Mouse (Mus musculus) stomach, embryonic 16.5 days (tissue): ENCODE results near the gene Gm14496. TPM values are rescaled to one million over a fixed set of nuclear protein-coding genes. Genes with fewer than 3 reads are reported as not detected.
"Not testable (repeated sequence)": the region's sequence is repeated elsewhere in the genome, so short reads cannot be mapped to it uniquely, and the experiment has no call there.

Experiments
- ATAC-seq: fragments of 200-750 bp; cut with Nextera tagmentation; 2 replicates; pipeline ENCODE4 v1.8.0; 2017; ENCODE audit warnings: moderate number of reproducible peaks, moderate TSS enrichment; ENCODE audit not compliant: insufficient read depth, low FRiP score
- H3K27ac ChIP-seq: fragments of 300-500 bp; sonication (generic); 2 replicates; pipeline ENCODE4 v1.5.1; 2014; ENCODE audit warnings: low read length
- H3K27me3 ChIP-seq: fragments of 300-500 bp; sonication (generic); 2 replicates; pipeline ENCODE4 v1.6.1; 2014; ENCODE audit warnings: low read length, control low read depth, mixed read lengths; ENCODE audit not compliant: control insufficient read depth, insufficient read depth
- H3K36me3 ChIP-seq: fragments of 300-500 bp; sonication (generic); 2 replicates; pipeline ENCODE4 v1.6.1; 2014; ENCODE audit warnings: low read length; ENCODE audit not compliant: control insufficient read depth, insufficient read depth
- H3K4me1 ChIP-seq: fragments of 300-500 bp; sonication (generic); 2 replicates; pipeline ENCODE4 v1.6.1; 2014; ENCODE audit warnings: low read length, control low read depth, mixed read lengths; ENCODE audit not compliant: control insufficient read depth, insufficient read depth
- H3K4me2 ChIP-seq: fragments of 300-500 bp; sonication (generic); 2 replicates; pipeline ENCODE4 v1.6.1; 2014; ENCODE audit warnings: low read depth, low read length, mixed read lengths
- H3K4me3 ChIP-seq: fragments of 300-500 bp; sonication (generic); replicated peaks from 2 replicates; pipeline ENCODE4 v1.5.1; 2014; ENCODE audit warnings: mild to moderate bottlenecking, low read length
- H3K9ac ChIP-seq: fragments of 300-500 bp; sonication (generic); 2 replicates; pipeline ENCODE4 v1.6.1; 2014; ENCODE audit warnings: low read length
- H3K9me3 ChIP-seq: fragments of 300-500 bp; sonication (generic); replicated peaks from 2 replicates; pipeline ENCODE4 v1.6.1; 2016; ENCODE audit warnings: low read length, control low read depth; ENCODE audit not compliant: control insufficient read depth
- WGBS: fragments of 180-500 bp; shearing (Covaris S2); extraction: QIAGEN DNeasy Blood & Tissue Kit; methylation state at CpG from one replicate; pipeline ENCODE4 v1.1.7; 2014; 5-methylcytosine and 5-hydroxymethylcytosine counted together
- polyA plus RNA-seq: library from polyadenylated mRNA; unstranded; fragments of >200 nt; fragmentation: Nextera tagmentation; extraction: Ambion mirVana; gene quantifications from 2 replicates; pipeline ENCODE4 v1.2.1, GENCODE M21; 2015

The Gm14496 gene
- polyA plus RNA-seq = not detected in 2 replicates

GRCm38 (mm10) chr2:181990829-181991228, at the start of gene Gm14496:
Gm14496 (plus strand) TSS chr2:181991129.
- Histone ChIP-seq H3K36me3 (no peaks in the 10 kb centered on the region), H3K4me1 (no peaks in the 10 kb centered on the region), H3K9me3 (no peaks in the 10 kb centered on the region), H3K4me2 (no peak within 1 kb of the TSS), H3K27ac (no peak within 1 kb of the TSS), H3K27me3 (no peaks in the 10 kb centered on the region), H3K4me3 (no peak within 1 kb of the TSS), H3K9ac (no peak within 1 kb of the TSS)
- ATAC-seq = no peak
- 75% methylated on average over 3 of the region's 3 CpGs for WGBS

GRCm38 (mm10) chr2:181952747-181953680, 37.9 kb upstream of the Gm14496 start:
- WGBS = 20% methylated on average over 21 of the region's 21 CpGs
- ATAC-seq = peak; percentile 53
- not testable (repeated sequence) for H3K9me3 ChIP-seq, H3K36me3 ChIP-seq, H3K27me3 ChIP-seq, H3K4me1 ChIP-seq, H3K9ac ChIP-seq
- Histone ChIP-seq H3K4me3 (peak overlapping the region; percentile 32), H3K27ac (peak overlapping the region; percentile 41; the same call in 1 of the 2 replicates), H3K4me2 (peak overlapping the region; percentile 39)

DNA sequence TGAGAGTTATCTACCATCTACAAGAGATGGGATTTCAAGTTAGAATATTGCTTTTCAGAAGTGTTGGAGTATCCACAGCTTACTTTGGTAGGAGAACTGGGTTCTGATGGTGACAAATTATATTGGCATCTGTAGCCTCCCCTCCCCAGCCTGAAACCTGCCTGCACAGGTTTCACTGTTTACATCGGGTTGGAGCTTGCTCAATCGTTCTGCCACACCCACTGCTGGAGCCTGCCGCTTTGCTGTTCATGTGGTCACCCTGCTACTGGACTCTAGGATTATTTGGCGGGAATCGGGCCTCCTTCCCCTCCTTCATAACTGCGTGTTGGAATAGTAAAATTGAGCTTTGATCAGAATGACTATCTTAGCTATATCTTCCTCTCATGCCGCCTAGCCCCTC, 22.5 kb upstream of the Gm14496 start:
- Histone ChIP-seq H3K4me1 (no peaks in the 10 kb centered on the region), H3K27ac (no peak overlapping the region), H3K9me3 (no peaks in the 10 kb centered on the region), H3K9ac (no peak overlapping the region), H3K4me3 (no peak overlapping the region), H3K4me2 (no peak overlapping the region), H3K36me3 (no peaks in the 10 kb centered on the region), H3K27me3 (no peaks in the 10 kb centered on the region)
- 63% methylated on average over 7 of the region's 7 CpGs for WGBS
- no peak for ATAC-seq

GRCm38 (mm10) chr2:181969187-181969586, 21.7 kb upstream of the Gm14496 start:
- WGBS = 94% methylated on average over 2 of the region's 2 CpGs
- ATAC-seq = no peak
- no peaks in the 10 kb centered on the region for H3K27me3 ChIP-seq
- no peak overlapping the region for H3K4me2 ChIP-seq
- no peaks in the 10 kb centered on the region for H3K36me3 ChIP-seq
- no peak overlapping the region for H3K27ac ChIP-seq
- H3K4me3 ChIP-seq = no peak overlapping the region
- H3K9ac ChIP-seq = no peak overlapping the region
- no peaks in the 10 kb centered on the region for H3K9me3 ChIP-seq
- no peaks in the 10 kb centered on the region for H3K4me1 ChIP-seq

- not testable (repeated sequence) for ATAC-seq, H3K4me3 ChIP-seq, H3K36me3 ChIP-seq, H3K4me1 ChIP-seq, H3K27ac ChIP-seq, H3K4me2 ChIP-seq, H3K27me3 ChIP-seq, H3K9ac ChIP-seq, H3K9me3 ChIP-seq
- WGBS = 71% methylated on average over 7 of the region's 7 CpGs
These were observed 9.0 kb upstream of the Gm14496 start for GRCm38 (mm10) chr2:181981969-181982368.

Other genes starting within 250 kb of the Gm14496 start
- 1.9 and 2.0 TPM in 2 replicates for gene Myt1, start 227.8 kb upstream of the Gm14496 start, polyA plus RNA-seq
- gene Pcmtd2, start 153.3 kb upstream of the Gm14496 start, polyA plus RNA-seq = 29.3 and 33.0 TPM in 2 replicates
- gene Polr3k, start 126.8 kb upstream of the Gm14496 start, polyA plus RNA-seq = 76.8 and 79.1 TPM in 2 replicates